Mouse (Mus musculus): Measurements from ENCODE around the gene Nfasc.

Gene Nfasc

GRCm38 (mm10) chr1:132641049-132641795 lies 100.4 kb downstream of the Nfasc start:
- in situ Hi-C loops (cut with MboI): no loop called here

DNA sequence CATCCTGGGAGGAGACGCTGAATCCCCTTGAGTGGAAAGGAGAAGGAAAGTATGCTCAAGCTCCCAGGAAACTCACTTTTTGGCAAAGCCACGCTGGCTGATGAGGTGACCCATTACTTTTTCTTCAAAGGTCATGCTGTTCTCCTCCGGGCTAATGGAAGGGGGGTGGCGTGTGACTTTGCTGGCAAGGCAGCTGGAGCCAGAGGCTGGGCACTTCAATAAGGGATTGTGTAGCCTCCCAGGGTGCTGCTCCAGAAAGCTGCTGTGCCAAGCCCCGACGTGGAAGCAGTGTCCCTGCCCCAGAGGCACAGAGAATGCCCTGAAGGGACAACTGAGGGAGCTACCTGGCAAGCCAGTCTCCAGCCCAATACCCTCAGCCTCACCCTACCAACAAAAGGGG lies 101.3 kb downstream of the Nfasc start:
- in situ Hi-C loops (cut with MboI): no loop called here

DNA sequence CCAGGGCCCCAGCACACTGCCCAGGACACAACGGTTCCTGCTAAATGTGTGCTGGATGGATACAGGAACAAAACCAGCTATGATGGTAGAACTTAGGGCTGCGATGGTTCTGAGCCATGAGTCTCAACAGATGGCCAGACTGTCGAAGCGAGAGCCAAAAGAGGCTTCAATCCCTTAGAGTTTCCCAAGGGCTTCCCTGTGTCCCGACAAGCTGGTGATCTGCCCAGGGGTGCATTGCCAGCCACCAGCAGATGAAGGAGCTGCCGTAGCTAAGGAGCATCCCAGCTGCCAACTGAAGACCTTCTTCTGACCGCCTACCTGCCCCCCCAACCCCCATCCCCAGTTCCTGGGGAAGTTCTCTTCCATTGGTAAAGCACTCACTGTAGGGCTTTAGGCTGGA lies 104.3 kb downstream of the Nfasc start:
- in situ Hi-C loops (cut with MboI): no loop called here

DNA sequence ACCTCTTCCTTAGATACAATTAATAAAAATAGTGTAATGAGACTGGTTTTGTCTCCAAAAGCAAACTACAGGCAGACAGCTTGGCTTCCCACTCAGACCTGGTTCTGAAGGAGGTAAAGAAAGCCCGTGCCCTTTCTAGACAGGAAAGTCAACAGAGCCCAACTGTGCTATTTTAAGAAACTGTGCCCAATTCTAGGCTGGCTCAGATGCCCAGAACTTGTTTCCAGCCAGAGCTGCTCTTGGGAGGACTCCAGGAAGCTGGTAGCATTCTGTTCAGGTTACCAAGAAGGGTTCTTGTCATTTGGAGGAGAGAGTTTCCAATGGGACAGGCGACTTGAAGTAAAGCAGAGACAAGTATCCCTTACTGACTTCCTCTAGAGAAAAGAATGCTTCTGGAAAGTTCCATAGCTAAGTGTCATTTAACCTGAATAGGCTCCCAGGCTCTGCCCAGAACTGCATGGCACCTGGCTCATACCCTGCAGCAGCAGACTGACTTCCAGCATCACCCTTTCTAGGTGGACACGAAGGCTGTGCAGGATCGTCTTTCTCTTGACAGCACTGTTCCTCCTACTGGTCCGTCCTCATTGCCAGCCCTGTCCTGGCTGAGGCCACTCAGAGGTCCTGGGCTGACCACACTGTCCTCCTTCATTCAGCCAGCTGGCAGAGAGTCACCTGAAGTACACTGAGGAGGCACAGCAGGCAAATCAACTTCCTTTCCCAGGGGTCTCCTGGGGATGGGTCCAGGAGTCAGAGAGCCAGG lies 111.8 kb downstream of the Nfasc start:
- in situ Hi-C loops (cut with MboI): no loop called here

- in situ Hi-C loops (cut with MboI): no loop called here
These were observed 113.0 kb downstream of the Nfasc start for GRCm38 (mm10) chr1:132628599-132628998.

DNA sequence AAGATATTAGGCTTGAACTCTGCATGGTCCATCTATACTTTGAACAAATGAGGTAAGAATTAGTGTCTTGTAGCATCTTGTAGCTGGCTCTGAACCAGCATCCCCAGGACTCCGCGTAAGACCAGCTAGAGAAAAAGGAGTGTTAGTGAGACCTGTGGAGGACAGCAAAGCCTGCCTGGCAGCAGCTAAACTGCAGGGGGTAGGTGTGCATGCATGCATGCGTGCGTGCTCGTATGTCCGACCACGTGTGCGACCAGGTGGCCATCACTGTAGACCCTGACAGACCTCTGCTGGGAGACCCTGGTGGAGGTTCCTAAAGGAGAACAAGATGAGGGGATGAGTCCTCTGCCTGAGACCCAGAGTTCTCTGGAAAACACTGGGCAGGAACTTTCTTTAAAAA lies 113.4 kb downstream of the Nfasc start:
- in situ Hi-C loops (cut with MboI): no loop called here

GRCm38 (mm10) chr1:132626125-132626756 lies 115.4 kb downstream of the Nfasc start:
- in situ Hi-C loops (cut with MboI): no loop called here

- in situ Hi-C loops (cut with MboI): no loop called here
These were observed 116.6 kb downstream of the Nfasc start for GRCm38 (mm10) chr1:132625034-132625433.

DNA sequence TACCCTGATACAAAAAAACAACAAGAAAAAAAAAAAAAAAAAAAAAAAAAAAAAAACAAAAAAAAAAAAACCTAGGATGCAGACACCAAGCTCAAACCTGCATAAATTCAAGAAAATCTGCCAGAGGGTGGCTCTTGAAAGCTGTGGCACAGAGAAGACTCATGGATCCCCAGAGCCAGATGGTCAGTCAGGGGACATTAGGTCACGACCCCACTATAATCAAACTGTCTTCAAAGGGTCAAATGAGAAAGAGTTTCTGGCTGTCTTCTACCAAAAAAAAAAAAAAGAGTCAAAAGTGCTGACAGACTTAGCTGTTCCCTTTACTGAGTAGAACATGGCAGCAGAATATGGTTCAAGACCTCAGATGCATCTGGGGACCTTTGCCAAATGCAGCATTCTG lies 117.1 kb downstream of the Nfasc start:
- in situ Hi-C loops (cut with MboI): no loop called here

- in situ Hi-C loops (cut with MboI): no loop called here
These were observed 117.8 kb downstream of the Nfasc start for GRCm38 (mm10) chr1:132623641-132624336.

GRCm38 (mm10) chr1:132612066-132612465 lies 129.5 kb downstream of the Nfasc start:
- in situ Hi-C loops (cut with MboI): no loop called here

DNA sequence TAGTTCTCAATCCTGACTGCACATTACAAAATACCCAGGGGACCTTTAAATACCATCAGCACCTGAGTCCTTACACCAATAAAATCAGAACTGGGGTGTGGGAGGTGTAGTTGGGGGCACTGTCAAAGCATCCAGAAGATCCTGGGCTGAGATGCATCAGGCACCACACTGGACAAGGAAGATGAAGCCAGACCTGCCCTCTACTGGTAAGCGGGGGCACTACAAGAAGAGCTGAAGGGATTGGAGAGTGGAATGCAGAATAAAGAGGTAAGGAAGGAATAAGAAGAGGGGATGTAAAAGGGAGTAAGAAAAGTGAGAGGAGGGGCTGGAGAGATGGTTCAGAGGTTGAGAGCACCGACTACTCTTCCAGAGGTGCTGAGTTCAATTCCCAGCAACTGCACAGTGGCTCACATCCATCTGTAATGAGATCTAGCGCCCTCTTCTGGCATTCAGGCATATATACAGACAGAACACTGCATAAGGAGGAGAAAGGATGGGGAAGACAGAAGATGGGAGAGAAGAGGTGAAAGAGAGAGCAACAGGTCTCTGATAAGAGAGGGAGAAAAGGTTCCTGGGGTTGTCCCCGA lies 132.5 kb downstream of the Nfasc start:
- in situ Hi-C loops (cut with MboI): no loop called here

DNA sequence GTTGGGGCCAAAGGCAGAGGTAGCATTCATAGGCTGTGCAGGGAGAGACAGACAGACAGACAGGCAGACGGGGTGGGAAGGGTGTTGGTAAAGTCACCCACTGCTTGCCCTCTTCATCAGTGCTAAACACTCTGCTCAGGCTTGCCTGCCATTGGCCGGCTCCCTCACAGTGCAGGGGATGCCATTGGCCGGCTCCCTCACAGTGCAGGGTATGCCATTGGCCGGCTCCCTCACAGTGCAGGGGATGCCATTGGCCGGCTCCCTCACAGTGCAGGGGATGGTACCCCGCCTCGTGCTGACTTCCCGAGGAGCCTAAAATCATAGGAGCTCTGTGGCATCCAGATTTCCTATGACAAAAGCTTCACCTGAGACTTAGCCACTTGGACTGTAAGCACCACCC lies 139.4 kb downstream of the Nfasc start:
- in situ Hi-C loops (cut with MboI): no loop called here

- in situ Hi-C loops (cut with MboI): no loop called here
These were observed 143.6 kb downstream of the Nfasc start for GRCm38 (mm10) chr1:132598024-132598423.

- in situ Hi-C loops (cut with MboI): no loop called here
These were observed 145.9 kb downstream of the Nfasc start for GRCm38 (mm10) chr1:132595741-132596140.

DNA sequence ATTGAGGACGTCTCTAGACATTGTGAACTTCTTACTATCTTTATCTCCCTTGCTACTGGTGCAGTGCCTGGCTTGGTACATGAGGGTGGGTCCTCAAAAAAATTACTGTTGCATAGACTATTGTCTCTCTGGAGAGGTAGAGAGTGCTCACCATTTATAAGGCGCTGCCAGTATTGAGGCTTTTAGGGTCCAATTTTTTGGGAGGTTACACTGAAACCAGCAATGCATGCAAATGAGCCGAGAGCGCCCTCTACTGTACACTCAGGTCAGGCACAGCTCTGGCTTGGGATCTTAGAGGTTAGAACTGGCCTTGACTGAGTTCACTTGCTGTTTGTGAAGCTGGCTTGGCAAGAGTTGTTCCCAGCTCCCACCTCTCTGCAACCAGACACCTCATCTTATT lies 147.0 kb downstream of the Nfasc start:
- in situ Hi-C loops (cut with MboI): loop anchor here (5.0 kb wide), 1 partner anchor 67 kb away; no protein-coding TSS in a partner anchor

DNA sequence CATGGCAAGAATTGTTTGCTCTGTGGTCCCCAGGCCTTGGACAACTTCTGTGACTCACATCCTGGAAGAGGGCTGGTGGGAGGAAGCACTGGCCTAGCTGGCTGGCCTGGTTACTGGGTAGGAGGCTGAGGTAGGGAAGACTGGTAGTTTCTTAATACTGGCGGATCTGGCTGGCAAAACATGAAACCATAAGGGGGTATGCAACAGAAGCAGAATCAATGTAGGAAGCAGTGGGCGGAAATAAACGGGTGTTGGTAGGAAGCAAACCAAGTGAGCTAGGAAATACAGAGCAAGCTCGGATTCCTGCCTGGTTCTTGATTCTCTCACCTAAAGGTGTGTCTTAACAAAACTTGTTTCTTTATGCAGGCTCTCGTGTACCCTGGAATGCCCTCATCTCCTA lies 149.5 kb downstream of the Nfasc start:
- in situ Hi-C loops (cut with MboI): loop anchor here (5.0 kb wide), 1 partner anchor 65 kb away; no protein-coding TSS in a partner anchor

DNA sequence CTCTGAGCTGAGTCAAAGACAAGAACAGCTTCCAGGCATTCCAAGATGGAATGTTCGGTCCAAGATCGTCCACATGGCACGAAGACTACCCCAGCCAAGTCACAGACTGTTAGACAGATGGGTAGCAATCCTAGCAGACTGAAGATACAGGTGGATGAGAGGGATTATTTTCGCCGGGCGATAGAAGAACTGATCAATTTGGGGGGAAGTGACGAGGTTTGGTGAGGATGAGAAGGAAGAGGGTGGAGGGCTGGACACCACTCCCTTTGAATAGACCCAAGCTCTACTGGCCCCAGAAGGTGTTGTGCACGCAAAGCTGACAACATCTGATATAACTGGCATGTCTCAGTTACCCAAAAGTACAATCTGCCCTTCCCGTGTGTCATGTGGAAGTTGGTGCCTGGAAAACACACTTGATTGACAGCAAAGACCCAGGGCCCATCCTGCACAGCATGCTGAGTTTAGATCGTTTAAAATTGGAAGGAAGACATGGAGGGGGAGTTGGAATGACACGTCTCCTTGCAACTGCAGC lies 150.1 kb downstream of the Nfasc start:
- in situ Hi-C loops (cut with MboI): loop anchor here (5.0 kb wide), 1 partner anchor 64 kb away; no protein-coding TSS in a partner anchor

- in situ Hi-C loops (cut with MboI): no loop called here
These were observed 154.9 kb downstream of the Nfasc start for GRCm38 (mm10) chr1:132586679-132587201.

- in situ Hi-C loops (cut with MboI): no loop called here
These were observed 156.2 kb downstream of the Nfasc start for GRCm38 (mm10) chr1:132585376-132585775.

DNA sequence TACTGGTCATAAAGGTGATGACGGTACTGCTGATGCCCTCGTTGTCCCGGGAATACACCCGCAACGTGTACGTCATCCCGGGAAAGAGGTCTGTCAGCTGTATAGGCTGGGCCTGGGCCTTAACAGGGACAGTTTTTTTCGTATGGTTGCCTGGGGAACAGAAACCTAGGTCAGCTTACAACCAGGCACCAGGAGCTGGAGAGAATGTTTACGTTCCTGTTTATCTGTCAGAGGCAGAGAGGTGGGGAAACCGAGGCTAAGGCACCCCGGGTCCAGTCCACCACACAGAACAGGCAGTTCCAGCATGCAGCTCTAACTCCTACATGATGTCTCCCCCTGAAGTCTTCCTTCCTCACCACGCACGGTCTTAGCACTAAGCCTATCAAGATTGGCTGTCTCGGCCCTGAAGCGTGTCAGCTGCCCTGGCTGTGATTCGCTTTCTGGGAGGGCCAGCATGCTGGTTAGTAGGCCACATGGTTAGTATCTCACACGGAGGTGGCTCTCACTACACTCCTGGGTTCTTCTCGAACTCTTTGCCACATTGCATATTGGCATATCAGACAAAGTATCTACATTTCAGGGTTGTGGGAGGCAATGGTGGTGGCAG lies 158.5 kb downstream of the Nfasc start:
- in situ Hi-C loops (cut with MboI): no loop called here

Measured in mature B cell (primary cell).